Mouse (Mus musculus) activated CD4-positive, CD25-positive, alpha-beta regulatory T cell (primary cell): Measurements from ENCODE around the gene Prmt2. TPM values are rescaled to one million over a fixed set of nuclear protein-coding genes. Genes with fewer than 3 reads are reported as not detected.

Source experiments
- polyA plus RNA-seq, 2 experiments: library from polyadenylated mRNA; unstranded; fragments of 100-300 nt; shearing (Covaris generic); gene quantifications; one replicate each; pipeline ENCODE4 v1.2.1; 2017

Prmt2 gene
- polyA plus RNA-seq = 10 to 100 TPM; 10.5 to 13.4 TPM

DNA sequence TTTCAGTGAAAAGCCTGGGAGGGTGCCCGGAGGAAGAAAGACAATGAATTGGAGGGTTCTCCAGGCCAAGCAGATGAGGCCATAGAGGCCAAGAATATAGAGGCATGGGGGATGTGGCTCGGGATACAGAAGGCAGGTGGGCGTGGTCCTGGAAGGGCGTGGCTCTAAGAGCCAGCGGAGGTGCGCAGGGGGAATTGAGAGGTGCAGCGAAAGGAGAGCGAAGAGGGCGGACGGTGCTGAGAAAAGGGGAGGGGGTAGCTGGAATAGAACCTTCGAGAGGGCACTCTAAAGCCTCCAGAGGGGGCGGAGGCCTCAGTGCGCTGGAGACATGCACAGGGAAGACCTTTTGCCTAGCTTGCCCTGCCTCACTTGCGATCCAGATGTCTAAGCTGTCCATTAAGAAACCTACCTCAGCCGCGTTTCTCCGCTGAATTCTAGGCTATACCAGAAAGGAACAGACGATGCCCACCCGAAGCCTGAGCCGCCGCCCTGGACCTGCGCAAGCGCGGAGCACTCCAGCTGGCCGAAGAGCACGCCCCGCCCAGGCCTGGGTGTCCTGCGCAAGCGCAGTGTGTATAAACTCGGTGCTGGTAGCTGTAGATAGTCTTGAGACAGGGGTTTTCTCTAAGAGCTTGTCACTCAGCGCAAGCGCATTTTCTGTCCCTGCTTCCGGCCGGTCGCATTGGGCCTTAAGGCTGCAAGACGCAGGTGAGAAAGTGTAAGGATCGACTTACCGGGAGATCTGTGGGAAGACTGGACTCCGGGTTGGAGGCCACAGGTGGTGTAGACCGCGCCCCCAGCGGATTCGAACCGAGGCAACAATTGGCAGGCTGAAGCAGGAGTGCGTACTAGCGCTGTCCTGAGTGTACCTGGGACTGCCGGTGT is at the start of gene Prmt2:
TSS of gene Prmt2 (minus strand) at position 525 of the 885 bp plus-strand sequence.

DNA sequence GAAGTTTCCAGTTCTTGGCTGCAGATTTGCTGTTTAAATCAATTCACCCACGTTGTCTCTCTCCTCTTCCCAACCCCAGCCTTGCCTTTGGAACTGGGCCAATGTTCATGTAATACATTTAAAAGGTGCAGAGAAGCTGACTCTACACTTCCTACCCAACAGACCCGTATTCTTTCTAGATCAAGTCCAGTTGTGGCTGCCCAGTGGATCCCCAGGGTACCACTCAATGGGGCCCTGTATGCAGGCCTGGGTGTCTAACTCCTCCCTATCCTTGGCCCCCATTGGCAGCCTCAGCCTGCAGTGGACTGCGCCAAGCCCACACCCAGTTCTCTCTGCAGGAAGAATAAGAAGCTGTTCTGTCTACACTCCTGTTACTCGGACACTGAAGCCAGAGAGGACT is 15.9 kb upstream of the Prmt2 start, which contains the start of gene S100b:
TSS of gene S100b (plus strand) at position 318 of the 400 bp plus-strand sequence.

Other genes with a start within 250 kb of the Prmt2 start
- 10 to 100 TPM; 27.9 to 36.3 TPM for gene Zfp280b, start 205.2 kb downstream of the Prmt2 start, polyA plus RNA-seq
- under 1 TPM in 1 of 2 experiments, not detected in 1; 0.14 TPM for gene Slc5a4b, start 126.9 kb downstream of the Prmt2 start, polyA plus RNA-seq
- gene Slc5a4a, start 90.4 kb downstream of the Prmt2 start, polyA plus RNA-seq = under 1 TPM in 1 of 2 experiments, not detected in 1; 0.09 TPM
- gene S100b, start 16.0 kb upstream of the Prmt2 start, polyA plus RNA-seq = under 1 TPM in 1 of 2 experiments, not detected in 1; 0.29 TPM
- gene Dip2a, start 107.4 kb upstream of the Prmt2 start, polyA plus RNA-seq = 1 to 10 TPM; 2.5 to 7.8 TPM
- gene AC141477.1, start 202.6 kb upstream of the Prmt2 start, polyA plus RNA-seq = 10 to 100 TPM in 1 of 2 experiments, 1 to 10 TPM in 1; 8.7 to 12.5 TPM
- 10 to 100 TPM; 14.2 to 17.0 TPM for gene Pcnt, start 204.9 kb upstream of the Prmt2 start, polyA plus RNA-seq
- gene 2610028H24Rik, start 211.2 kb upstream of the Prmt2 start, polyA plus RNA-seq = not detected
- gene Mcm3ap, start 231.1 kb upstream of the Prmt2 start, polyA plus RNA-seq = 10 to 100 TPM; 45.8 to 57.3 TPM
- gene Ybey, start 231.2 kb upstream of the Prmt2 start, polyA plus RNA-seq = 1 to 10 TPM; 3.1 to 3.4 TPM